Mouse (Mus musculus) CD4-positive naive resting alpha-beta T cell, adult 76 days (primary cell): ENCODE data around the gene Fabp2. TPM values are rescaled to one million over a fixed set of nuclear protein-coding genes. Genes with fewer than 3 reads are reported as not detected.

Source experiments
- total RNA-seq: library from RNA; stranded (reverse); gene quantifications from one replicate; pipeline ENCODE4 v1.2.4, GENCODE M21; 2023

Fabp2 gene
- not detected for total RNA-seq

GRCm38 (mm10) chr3:122894772-122895171 is at the start of gene Fabp2:
Gene Fabp2 (plus strand): TSS chr3:122895072.

GRCm38 (mm10) chr3:122919260-122919659 is 24.4 kb downstream of the Fabp2 start, which contains the start of gene Gm10959:
Gene Gm10959 (minus strand): TSS chr3:122919360.

GRCm38 (mm10) chr3:122924009-122924914 is 29.4 kb downstream of the Fabp2 start, which contains the start of gene 1810037I17Rik:
Gene 1810037I17Rik (plus strand): TSS chr3:122924203.

Other genes with a start within 250 kb of the Fabp2 start
- 1.1 TPM for gene Pde5a, start 166.1 kb upstream of the Fabp2 start, total RNA-seq
- gene Gm10959, start 24.3 kb downstream of the Fabp2 start, total RNA-seq = not detected
- 23.5 TPM for gene 1810037I17Rik, start 29.1 kb downstream of the Fabp2 start, total RNA-seq
- gene Usp53, start 89.4 kb downstream of the Fabp2 start, total RNA-seq = 34.5 TPM
- gene Myoz2, start 139.9 kb downstream of the Fabp2 start, total RNA-seq = not detected